Mouse (Mus musculus): ENCODE measurements around the gene Trappc6a.
A peak's percentile ranks its signal among the peaks of the same experiment; 100 is the strongest.

Trappc6a gene

DNA sequence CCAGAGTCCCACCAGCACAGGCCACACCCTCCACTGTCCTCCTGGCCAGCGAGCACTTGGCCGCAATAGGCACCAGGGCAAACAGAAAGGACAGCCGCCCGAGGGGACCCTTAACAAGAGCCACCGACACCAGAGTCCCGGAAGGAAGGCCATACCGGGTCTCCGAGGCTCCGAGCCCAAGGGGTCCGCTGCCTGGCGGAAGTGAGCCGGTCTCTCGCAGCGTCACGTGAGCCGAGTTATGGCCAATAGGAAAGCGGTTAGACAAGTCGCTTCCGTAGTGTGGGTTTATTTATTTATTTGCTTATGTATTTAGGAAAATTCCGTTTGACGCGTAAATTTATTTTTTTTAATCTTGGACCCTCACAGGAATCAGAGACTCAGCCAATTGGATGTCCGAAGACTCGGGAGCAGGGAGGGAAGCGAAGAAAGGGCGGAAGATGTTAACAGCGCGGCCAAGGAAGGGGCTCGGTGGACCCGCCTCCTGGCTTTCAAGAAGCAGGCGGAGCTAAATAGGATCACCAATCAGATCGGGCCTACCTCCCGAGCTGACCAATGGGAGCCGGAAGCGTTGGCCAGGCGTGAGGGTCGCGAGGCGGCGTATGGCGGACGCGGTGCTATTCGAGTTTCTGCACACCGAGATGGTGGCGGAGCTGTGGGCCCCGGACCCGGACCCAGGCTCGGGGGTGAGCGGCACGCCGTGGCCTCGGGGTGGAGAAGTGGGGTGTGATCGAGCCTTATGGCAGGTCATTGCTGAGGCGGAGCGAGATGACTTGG is at the start of gene Trappc6a, which contains the start of gene Bloc1s3:
Gene Trappc6a, plus strand, starts transcription at position 246 of the 774 bp plus-strand sequence.
Gene Bloc1s3, minus strand, starts transcription at position 218 of the 774 bp plus-strand sequence.
- peak; percentile 90 for DNase-seq (ENCODE audit: low spot score)

GRCm38 (mm10) chr7:19458591-19459111 is 49.5 kb upstream of the Trappc6a start, which contains the start of gene Mark4:
Mark4 (minus strand) TSS chr7:19458821.
- DNase-seq (ENCODE audit: low spot score) = no peak

GRCm38 (mm10) chr7:19459144-19459870 is 48.9 kb upstream of the Trappc6a start:
- DNase-seq (ENCODE audit: low spot score) = no peak

DNA sequence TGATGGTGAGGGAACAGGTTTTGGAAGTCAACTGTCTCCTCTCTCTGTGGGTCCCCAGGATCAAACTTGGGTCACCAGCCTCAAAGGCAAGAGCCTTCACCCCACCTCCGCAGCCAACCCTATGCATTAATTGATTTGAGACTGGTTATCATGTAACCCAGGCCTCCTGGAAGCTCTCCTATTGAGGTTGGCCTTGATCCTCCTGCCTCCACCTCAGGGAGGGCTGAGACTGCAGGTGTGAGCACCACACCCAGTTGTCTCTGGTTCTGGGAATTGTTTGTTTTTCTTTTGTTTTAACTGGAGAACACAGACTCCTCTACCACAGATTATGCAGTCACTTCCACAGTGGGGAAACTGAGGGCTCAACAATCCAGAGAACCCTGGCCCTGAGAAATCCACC is 47.7 kb upstream of the Trappc6a start:
- DNase-seq (ENCODE audit: low spot score) = no peak

DNA sequence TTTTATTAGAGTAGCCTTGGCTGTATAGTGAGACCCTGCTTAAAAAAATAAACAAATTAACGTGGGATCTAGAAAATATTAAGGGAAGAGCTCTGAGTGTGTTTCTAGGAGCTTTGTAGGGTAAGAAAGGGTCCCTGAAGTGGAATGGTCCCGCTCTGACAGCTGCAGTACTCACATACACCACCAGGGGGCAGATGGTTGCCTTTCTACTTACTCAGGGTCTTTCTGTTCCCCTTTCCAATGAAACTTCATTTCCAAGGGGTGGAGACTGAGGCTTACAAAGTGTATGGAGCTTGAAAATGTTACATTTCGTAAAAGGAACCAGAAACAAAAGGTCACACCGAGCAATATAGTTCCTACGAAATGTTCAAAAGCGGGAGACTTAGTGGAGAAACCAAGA is 46.7 kb upstream of the Trappc6a start:
- peak; percentile 73 for DNase-seq (ENCODE audit: low spot score)

- DNase-seq (ENCODE audit: low spot score) = no peak
Measured at GRCm38 (mm10) chr7:19462443-19462842, 45.8 kb upstream of the Trappc6a start.

DNA sequence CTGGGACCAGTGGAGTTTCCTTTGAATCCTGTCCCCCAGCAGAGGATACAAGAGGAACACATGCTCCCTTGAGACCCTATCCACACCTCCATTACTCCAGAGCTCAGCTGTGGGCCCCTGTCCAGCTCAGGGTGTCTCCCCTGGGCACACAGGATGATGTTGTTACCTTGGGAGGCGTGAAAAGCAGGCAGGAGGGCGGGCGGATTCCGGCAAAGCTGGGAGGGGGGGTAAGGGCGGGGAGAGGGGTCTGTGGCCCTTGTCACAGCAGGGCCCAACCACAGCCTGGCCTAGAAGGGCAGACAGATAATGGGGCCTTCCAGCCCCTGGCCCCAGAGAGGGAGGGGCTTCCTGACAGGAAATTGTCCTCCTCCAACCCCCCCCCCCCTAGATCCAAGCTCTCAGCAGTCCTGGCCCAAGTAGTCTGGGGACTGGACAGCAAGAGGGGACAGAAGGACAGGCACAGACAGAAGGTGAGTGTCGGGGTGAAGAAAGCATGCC is 45.3 kb upstream of the Trappc6a start, which contains the start of gene Exoc3l2:
Gene Exoc3l2, plus strand, starts transcription at position 448 of the 498 bp plus-strand sequence.
- DNase-seq (ENCODE audit: low spot score) = no peak

- DNase-seq (ENCODE audit: low spot score) = no peak
Measured at GRCm38 (mm10) chr7:19464367-19465307, 43.6 kb upstream of the Trappc6a start.

GRCm38 (mm10) chr7:19466602-19467145 is 41.5 kb upstream of the Trappc6a start:
- DNase-seq (ENCODE audit: low spot score) = no peak

DNA sequence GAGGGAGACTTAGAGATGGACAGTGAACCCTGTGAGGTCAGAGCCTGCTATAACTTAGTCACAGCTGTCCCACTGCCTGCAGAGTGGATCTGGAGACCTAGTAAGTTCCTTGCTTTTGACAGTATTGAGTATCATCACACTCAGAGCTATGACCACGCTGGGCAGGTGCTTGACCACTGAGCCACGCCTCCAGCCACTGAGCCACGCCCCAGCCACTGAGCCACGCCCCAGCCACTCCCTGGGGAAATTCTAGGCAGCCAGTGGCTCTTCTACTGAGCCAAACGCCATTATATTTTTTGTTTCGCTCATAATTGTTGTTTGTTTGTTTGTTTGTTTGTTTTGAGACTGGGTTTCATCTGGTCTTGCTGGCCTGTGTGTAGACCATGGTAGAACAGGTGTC is 40.6 kb upstream of the Trappc6a start:
- no peak for DNase-seq (ENCODE audit: low spot score)

GRCm38 (mm10) chr7:19468279-19468678 is 39.9 kb upstream of the Trappc6a start:
- DNase-seq (ENCODE audit: low spot score) = no peak

DNA sequence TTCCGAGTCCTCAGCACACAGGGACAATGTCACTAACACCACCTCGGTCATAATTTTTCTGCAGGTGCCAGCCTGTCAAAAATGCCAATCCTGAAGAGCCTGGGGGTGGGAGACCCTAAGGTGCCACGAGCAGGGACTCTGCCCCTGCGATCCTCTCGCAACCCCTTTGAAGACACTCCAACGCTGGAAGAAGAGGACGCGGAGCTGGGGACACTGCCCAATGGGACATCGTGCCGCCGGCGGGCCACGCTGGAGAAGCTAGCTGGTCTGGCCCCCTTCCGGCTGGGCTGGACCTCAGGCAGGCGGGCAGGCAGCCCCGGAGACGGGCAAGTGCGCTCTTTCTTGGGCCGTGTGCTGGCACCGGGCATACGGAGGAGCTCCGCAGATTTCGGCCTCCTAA is 38.8 kb upstream of the Trappc6a start:
- no peak for DNase-seq (ENCODE audit: low spot score)

GRCm38 (mm10) chr7:19470308-19470707 is 37.9 kb upstream of the Trappc6a start:
- no peak for DNase-seq (ENCODE audit: low spot score)

DNA sequence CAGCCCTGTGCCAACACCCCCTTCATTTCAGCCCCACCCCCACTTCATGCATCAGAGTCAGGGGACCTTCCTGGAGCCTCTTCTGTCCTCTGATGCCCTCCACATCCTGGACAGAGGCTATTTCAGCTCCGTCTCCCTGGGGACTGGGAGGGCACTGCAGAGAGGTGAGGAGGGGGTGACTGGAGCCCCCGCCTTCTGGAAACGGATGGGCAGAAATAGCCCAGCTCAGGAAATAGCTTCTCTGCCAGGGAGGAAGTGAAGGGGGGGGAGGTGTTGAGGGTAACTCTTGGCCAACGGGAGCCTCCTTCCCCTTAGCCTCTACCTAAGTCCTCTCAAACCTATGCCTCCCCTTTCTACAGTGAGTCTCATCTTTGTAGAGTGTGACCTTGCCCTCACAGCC is 35.8 kb upstream of the Trappc6a start:
- DNase-seq (ENCODE audit: low spot score) = no peak

DNA sequence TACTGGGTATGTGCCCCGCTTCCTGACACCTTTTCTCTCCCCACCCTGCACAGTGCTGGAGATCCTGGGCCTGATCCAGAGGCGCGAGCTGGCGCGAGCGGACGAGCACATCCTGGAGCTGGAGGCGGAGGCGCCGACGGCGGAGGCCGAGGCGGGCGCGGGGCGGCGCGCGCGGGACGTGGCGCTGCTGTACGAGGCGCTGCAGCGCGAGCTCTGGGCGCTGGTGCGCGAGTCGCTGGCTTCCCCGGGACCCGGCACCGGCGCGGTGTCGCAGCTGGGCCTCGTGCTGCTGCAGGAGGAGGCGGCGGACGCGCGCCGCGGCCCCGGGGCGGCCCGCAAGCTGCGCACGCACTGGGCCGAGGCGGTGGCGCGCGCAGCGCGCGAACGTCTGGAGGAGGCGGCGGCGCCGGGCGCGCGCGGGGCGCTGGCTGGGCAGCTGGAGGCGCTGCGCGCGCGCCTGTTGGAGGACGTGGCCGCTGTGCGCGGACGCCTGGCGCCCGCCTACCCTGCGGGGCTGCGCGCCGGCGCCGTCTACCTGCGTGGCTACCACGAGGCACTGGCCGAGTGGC is 34.2 kb upstream of the Trappc6a start:
- no peak for DNase-seq (ENCODE audit: low spot score)

GRCm38 (mm10) chr7:19477084-19477483 is 31.1 kb upstream of the Trappc6a start:
- DNase-seq (ENCODE audit: low spot score) = no peak

- DNase-seq (ENCODE audit: low spot score) = no peak
Measured at GRCm38 (mm10) chr7:19477624-19478384, 30.4 kb upstream of the Trappc6a start.

GRCm38 (mm10) chr7:19483281-19483680 is 24.9 kb upstream of the Trappc6a start:
- DNase-seq (ENCODE audit: low spot score) = no peak

DNA sequence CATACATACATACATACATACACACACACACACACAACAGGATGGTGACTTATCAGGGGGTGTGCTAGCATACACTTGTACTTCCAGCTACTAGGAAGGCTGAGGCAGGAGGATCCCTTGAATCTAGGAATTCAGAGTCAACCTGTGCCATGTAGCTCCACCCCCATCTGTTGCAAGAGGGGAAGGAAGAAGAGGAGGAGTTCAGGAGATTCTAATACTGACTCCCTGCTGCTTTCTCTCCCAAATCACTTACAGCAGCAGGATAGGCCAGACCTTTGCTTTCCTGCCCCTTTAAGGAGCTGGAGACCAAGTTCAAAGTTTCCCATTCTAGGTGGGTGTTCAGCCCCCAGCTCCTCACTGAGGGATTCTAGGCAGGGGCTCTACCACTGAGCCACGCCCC is 22.7 kb upstream of the Trappc6a start:
- DNase-seq (ENCODE audit: low spot score) = no peak

DNA sequence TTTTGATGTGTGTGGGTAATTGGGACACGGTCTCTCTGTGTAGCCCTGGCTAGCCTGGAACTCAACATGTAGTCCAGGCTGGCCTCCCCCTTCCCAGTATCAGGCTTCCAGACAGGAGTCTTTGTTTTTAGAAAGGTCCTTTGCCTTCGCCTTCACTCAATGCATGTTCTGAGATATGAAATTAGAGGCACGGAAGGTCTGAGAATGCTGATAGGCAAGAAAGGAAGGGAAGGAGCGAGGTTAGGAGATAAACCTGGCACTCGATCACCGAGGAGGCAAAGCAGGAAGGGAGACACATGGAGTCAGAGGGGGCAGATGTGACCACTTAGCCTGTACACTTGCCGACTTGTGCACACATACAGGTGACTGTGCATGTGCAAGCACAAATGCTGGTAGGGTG is 21.6 kb upstream of the Trappc6a start:
- DNase-seq (ENCODE audit: low spot score) = no peak
